Mouse (Mus musculus) lung, postnatal 0 days (tissue): ENCODE results near the gene Cass4.

ENCODE experiments used
- CTCF ChIP-seq: IDR thresholded peaks from 2 replicates; pipeline ENCODE4 v1.5.1; 2016; ENCODE audit warnings: antibody characterized with exemption, mild to moderate bottlenecking
- EP300 ChIP-seq: IDR thresholded peaks from 2 replicates; pipeline ENCODE4 v1.6.1; 2016; ENCODE audit warnings: antibody characterized with exemption, mild to moderate bottlenecking, control low read depth

DNA sequence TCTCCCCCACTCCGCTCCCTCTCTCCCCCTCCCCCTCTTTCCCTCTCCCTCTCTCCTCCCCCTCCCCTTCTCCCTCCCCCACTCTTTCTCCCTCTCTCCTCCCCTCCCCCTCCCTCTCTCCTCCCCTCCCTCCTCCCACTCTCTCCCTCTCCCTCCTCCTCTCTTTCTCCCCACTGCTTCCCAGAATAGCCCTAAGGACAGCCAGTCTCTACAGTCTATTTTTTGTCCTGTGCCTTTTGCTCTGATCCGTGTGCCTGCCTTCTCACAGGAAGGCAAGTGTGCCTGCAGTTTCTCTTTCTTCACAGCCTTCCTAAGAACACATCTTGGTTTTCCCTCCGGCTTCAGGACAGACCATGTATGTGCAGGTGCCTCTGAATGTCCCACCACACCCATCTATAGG lies 83.8 kb downstream of the Cass4 start:
- TF ChIP-seq CTCF (no peak), EP300 (no peak)
